Mouse (Mus musculus): ENCODE measurements around the gene Wbp1.
A peak's percentile ranks its signal among the peaks of the same experiment; 100 is the strongest.

Wbp1 gene

DNA sequence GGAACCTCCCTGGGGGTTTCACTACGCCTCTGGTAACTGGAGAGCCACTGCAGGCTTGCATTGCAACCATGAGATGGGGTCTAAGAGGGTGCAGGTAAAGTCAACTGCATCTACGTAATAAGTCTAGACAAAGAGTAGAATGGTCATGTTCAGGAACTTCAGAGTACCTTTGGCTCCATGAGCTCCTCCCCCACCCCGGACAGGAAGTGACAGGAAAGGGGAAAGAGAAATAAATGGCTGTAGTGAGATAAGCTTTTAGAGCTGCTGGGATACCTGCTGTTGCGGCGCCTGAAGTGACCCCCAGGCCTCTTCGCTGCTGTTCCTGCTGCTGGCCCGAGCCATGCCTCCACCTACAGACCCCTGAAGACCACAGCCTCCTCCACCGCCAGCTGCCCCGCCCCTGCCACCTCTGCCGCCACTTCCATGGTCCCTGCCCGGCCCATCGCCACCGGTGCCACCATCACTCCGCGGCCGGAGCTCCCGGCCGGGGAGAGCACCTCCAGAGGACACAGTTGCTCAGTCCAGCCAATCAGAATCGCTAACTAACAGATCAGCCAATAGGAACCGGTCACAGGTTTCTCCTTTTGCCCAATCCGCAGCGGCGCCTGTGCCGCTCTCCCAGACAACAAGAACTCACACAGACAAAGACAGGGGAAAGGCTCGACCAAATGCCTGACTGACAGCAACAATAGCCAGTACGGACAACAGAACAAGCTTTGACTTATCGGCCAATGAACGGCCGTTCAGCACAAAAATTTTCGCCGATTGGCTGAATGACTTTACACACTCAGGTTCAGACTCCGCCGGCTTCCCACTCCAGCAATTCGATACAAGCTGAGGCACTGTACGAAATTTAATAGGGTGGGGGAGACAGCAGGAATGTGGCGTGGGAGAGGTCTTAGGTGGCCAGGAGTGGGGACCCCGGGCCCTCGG is at the start of gene Wbp1:
Gene Wbp1, minus strand, starts transcription at position 630 of the 933 bp plus-strand sequence.
- TF ChIP-seq POU5F1 (IDR thresholded peaks at IDR 0.05; ENCODE audit: borderline replicate concordance, low read length) = no peak
- TF ChIP-seq CTCF (conservative IDR thresholded peaks at IDR 0.05; ENCODE audit: low read length) = no peak
- no peak for TF ChIP-seq NANOG (IDR thresholded peaks at IDR 0.05; ENCODE audit: borderline replicate concordance, low read length)
- no peaks in the 10 kb centered on the region for H3K27me3 ChIP-seq (ENCODE audit: insufficient read depth, low read length)
- peak within 1 kb of the TSS; percentile 91 for H3K4me3 ChIP-seq (replicated peaks; ENCODE audit: low read length)
- no peaks in the 10 kb centered on the region for H3K9me3 ChIP-seq (ENCODE audit: low read length)
- peaks cover 76% of the 10 kb centered on the region for H3K4me1 ChIP-seq (replicated peaks; ENCODE audit: low read depth, low read length)
- H3K36me3 ChIP-seq (ENCODE audit: insufficient read depth, low read length) = peaks cover 48% of the 10 kb centered on the region

DNA sequence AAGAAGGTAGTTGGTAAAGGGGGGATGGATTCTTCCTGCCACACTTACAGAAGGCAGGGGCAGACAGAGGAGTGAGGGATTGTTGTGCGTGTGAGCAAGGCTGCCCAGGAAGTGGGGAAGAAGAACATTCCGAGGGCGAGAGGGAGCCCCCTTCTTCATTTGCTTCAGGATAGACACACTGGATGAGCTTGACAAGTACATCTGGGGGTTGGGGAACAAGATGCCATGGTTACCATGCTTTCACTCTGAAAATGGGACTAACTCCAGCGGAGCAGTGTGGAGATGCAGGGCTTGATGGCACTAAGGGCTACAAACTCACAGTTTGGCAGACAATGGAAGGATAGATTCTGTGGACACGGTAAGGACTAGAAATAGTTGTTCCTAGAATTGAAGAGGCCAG is 49.7 kb upstream of the Wbp1 start:
- H3K36me3 ChIP-seq (ENCODE audit: insufficient read depth, low read length) = peaks cover 28% of the 10 kb centered on the region; the same call in 1 of the 2 replicates
- H3K4me1 ChIP-seq (replicated peaks; ENCODE audit: low read depth, low read length) = peaks cover 41% of the 10 kb centered on the region
- no peaks in the 10 kb centered on the region for H3K9me3 ChIP-seq (ENCODE audit: low read length)
- no peak overlapping the region for H3K4me3 ChIP-seq (replicated peaks; ENCODE audit: low read length)
- TF ChIP-seq NANOG (IDR thresholded peaks at IDR 0.05; ENCODE audit: borderline replicate concordance, low read length) = no peak
- TF ChIP-seq POU5F1 (IDR thresholded peaks at IDR 0.05; ENCODE audit: borderline replicate concordance, low read length) = no peak
- TF ChIP-seq CTCF (conservative IDR thresholded peaks at IDR 0.05; ENCODE audit: low read length) = no peak
- H3K27me3 ChIP-seq (ENCODE audit: insufficient read depth, low read length) = no peaks in the 10 kb centered on the region

DNA sequence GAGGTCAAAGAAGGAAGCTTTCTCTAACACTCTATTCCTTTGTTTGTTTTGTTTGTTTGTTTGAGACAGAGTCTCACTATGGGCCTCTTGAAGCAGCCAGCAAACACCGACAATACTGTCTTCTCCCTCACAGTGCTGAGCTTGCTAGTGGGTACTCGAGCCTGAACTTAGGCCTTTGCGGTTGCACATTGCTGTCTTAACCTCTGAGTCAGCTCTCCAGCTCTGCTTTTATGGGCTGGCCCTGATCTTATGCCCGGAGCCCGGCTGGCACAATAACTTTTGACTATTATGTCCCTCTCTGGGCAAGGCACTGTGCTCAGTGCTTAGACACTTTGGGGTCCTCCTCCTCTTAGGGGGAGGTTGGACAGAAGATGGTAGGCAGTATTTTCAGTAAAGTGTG is 48.5 kb upstream of the Wbp1 start:
- Histone ChIP-seq H3K9me3 (ENCODE audit: low read length) (no peaks in the 10 kb centered on the region), H3K4me3 (replicated peaks; ENCODE audit: low read length) (no peak overlapping the region)

DNA sequence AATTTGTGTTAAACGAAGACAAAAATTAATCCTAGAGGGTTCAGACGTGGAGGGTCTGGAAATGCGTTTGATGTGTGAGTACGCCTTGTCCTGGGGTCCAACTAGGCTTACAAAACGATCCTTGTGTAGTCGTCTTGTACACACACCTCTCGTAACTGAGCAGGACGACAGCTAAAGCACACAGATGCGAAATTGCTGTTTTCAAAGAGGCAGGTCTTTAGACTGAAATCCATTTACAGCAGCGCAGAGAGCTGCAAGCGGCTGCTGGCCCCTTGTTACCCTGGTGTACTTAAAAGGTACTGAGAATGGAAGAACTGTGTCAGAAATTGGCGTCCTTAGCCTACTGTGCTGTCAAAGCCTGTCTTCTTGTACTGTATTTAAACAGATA is 44.9 kb upstream of the Wbp1 start:
- peaks cover 12% of the 10 kb centered on the region; the same call in 1 of the 2 replicates for H3K36me3 ChIP-seq (ENCODE audit: insufficient read depth, low read length)

More for the DNA sequence above, 48.5 kb upstream of the Wbp1 start:
- H3K36me3 ChIP-seq (ENCODE audit: insufficient read depth, low read length) = peaks cover 23% of the 10 kb centered on the region; the same call in 1 of the 2 replicates
- TF ChIP-seq CTCF (conservative IDR thresholded peaks at IDR 0.05; ENCODE audit: low read length) (no peak), NANOG (IDR thresholded peaks at IDR 0.05; ENCODE audit: borderline replicate concordance, low read length) (no peak), POU5F1 (IDR thresholded peaks at IDR 0.05; ENCODE audit: borderline replicate concordance, low read length) (no peak)
- H3K4me1 ChIP-seq (replicated peaks; ENCODE audit: low read depth, low read length) = peaks cover 46% of the 10 kb centered on the region
- H3K27me3 ChIP-seq (ENCODE audit: insufficient read depth, low read length) = no peaks in the 10 kb centered on the region

DNA sequence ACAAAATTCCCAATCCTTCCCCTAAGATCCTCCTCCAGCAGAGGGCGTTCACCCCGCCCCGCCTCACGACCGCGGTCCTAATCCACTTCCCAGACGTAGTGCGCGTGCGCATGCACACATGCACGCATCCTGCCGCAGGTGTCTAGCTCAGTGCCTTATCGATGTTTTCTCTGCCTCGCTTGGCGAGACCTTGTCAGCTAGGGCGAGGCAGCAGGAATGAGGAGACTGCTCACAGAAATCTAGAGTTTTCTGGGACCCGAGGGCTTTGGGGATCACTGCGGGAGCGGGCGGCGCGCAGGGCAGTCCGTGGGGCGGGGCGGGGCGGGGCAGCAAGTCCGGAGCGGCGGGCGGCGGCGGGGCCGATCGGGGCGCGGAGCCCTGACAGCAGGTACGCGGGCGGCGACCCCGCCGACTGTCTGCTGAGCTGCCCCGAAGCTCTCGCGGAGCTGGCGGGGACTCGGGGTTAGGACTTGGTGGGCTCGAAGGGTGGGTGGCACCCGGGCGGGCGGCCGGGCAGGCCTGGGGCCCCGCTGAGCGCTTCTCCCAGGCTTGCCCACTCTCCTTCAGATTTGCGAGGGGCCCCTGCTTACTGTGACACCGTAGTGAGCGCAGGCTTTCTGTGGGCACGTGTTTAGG is 44.4 kb upstream of the Wbp1 start, which contains the start of gene Dctn1:
Gene Dctn1, plus strand, starts transcription at position 314 of the 636 bp plus-strand sequence.
- TF ChIP-seq CTCF (conservative IDR thresholded peaks at IDR 0.05; ENCODE audit: low read length) (peak; percentile 72), POU5F1 (IDR thresholded peaks at IDR 0.05; ENCODE audit: borderline replicate concordance, low read length) (no peak)
- peaks cover 20% of the 10 kb centered on the region for H3K27me3 ChIP-seq (ENCODE audit: insufficient read depth, low read length)
- H3K4me1 ChIP-seq (replicated peaks; ENCODE audit: low read depth, low read length) = peaks cover 45% of the 10 kb centered on the region
- peaks cover 12% of the 10 kb centered on the region; the same call in 1 of the 2 replicates for H3K36me3 ChIP-seq (ENCODE audit: insufficient read depth, low read length)
- H3K4me3 ChIP-seq (replicated peaks; ENCODE audit: low read length) = peak within 1 kb of the TSS; percentile 94
- no peaks in the 10 kb centered on the region for H3K9me3 ChIP-seq (ENCODE audit: low read length)

More for the DNA sequence above, 44.9 kb upstream of the Wbp1 start:
- peaks cover 15% of the 10 kb centered on the region for H3K27me3 ChIP-seq (ENCODE audit: insufficient read depth, low read length)
- H3K4me3 ChIP-seq (replicated peaks; ENCODE audit: low read length) = peak overlapping the region; percentile 94
- H3K4me1 ChIP-seq (replicated peaks; ENCODE audit: low read depth, low read length) = peaks cover 45% of the 10 kb centered on the region
- no peaks in the 10 kb centered on the region for H3K9me3 ChIP-seq (ENCODE audit: low read length)
- no peak for TF ChIP-seq CTCF (conservative IDR thresholded peaks at IDR 0.05; ENCODE audit: low read length)

DNA sequence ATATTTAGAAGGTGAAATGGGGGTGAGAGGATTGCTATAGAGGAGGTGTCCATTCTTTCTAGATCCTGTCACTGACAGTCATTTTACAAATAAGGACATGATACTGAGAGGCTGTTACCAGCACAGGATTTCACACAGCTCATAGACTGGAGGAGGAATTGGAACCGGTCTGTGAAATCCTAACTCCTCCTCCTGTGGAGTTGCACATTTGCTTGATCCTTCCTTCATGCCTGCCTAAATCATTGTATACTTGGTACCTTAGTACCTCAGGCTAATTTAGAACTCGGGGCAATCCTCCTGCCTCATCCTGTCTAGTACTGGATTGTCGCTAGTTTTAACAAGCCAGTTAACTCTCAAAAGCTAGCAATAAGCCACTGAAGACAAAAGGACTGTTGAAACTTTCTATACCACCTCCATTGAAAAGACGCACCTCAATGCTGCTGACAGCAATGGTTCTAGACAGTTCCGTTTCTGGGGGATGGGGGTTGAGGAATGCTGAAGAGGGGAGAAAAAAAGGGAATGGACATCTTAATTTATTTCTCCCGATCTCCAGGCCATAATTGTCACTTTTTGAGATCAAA is 43.8 kb upstream of the Wbp1 start:
- TF ChIP-seq NANOG (IDR thresholded peaks at IDR 0.05; ENCODE audit: borderline replicate concordance, low read length) (no peak), POU5F1 (IDR thresholded peaks at IDR 0.05; ENCODE audit: borderline replicate concordance, low read length) (no peak), CTCF (conservative IDR thresholded peaks at IDR 0.05; ENCODE audit: low read length) (no peak)
- peaks cover 40% of the 10 kb centered on the region for H3K4me1 ChIP-seq (replicated peaks; ENCODE audit: low read depth, low read length)

DNA sequence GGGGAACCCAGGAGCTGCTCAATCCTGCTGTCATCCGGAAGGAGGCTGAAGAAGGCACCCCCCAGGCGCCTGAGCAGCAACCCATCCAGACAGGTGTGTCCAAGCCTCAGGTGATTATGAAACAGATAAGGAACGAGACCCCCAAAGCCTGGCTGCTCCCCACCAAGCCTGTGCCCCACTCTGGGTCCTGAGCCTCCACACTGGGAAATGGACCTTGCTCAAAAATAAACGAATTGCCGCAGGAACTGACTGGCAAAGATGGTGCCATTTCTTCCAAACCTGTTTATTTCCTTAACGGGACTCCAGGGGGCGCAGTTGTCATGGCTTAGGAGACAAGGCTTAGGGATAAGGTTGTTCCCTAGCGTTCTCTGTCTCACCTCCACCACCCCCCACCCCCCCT is 41.3 kb upstream of the Wbp1 start:
- H3K36me3 ChIP-seq (ENCODE audit: insufficient read depth, low read length) = no peaks in the 10 kb centered on the region

More for the DNA sequence above, 43.8 kb upstream of the Wbp1 start:
- H3K27me3 ChIP-seq (ENCODE audit: insufficient read depth, low read length) = peaks cover 26% of the 10 kb centered on the region
- H3K9me3 ChIP-seq (ENCODE audit: low read length) = no peaks in the 10 kb centered on the region
- H3K4me3 ChIP-seq (replicated peaks; ENCODE audit: low read length) = peak overlapping the region; percentile 94
- H3K36me3 ChIP-seq (ENCODE audit: insufficient read depth, low read length) = peaks cover 11% of the 10 kb centered on the region; the same call in 1 of the 2 replicates

More for the DNA sequence above, 41.3 kb upstream of the Wbp1 start:
- H3K4me1 ChIP-seq (replicated peaks; ENCODE audit: low read depth, low read length) = peaks cover 36% of the 10 kb centered on the region
- peaks cover 37% of the 10 kb centered on the region for H3K27me3 ChIP-seq (ENCODE audit: insufficient read depth, low read length)
- no peaks in the 10 kb centered on the region for H3K9me3 ChIP-seq (ENCODE audit: low read length)
- H3K4me3 ChIP-seq (replicated peaks; ENCODE audit: low read length) = peak overlapping the region; percentile 78
- TF ChIP-seq CTCF (conservative IDR thresholded peaks at IDR 0.05; ENCODE audit: low read length) (peak; percentile 74), POU5F1 (IDR thresholded peaks at IDR 0.05; ENCODE audit: borderline replicate concordance, low read length) (no peak)
